Mouse (Mus musculus) brown adipose tissue, adult 24 weeks (tissue): Measurements from ENCODE around the gene Capsl. TPM values are rescaled to one million over a fixed set of nuclear protein-coding genes. Genes with fewer than 3 reads are reported as not detected.

ENCODE experiments used
- H3K27ac ChIP-seq: fragments of 200-500 bp; replicated peaks from 2 replicates; pipeline ENCODE4 v1.5.1; 2012; ENCODE audit warnings: low read depth, mild to moderate bottlenecking, low read length
- H3K4me1 ChIP-seq: fragments of 200-500 bp; 2 replicates; pipeline ENCODE4 v1.6.1; 2012; ENCODE audit warnings: low read length, mixed read lengths; ENCODE audit not compliant: control insufficient read depth, insufficient read depth, insufficient read length
- H3K4me3 ChIP-seq: fragments of 200-500 bp; 2 replicates; pipeline ENCODE4 v1.5.1; 2012; ENCODE audit warnings: low read depth, mild to moderate bottlenecking, low read length, moderate library complexity; ENCODE audit not compliant: insufficient read depth
- polyA plus RNA-seq: library from polyadenylated mRNA; stranded (reverse); fragments of >200 nt; gene quantifications from 2 replicates; pipeline ENCODE4 v1.2.4, GENCODE M21; 2012; ENCODE audit not compliant: missing spikeins, insufficient read depth, insufficient read length

Capsl gene
- polyA plus RNA-seq, 1 experiment: not detected

DNA sequence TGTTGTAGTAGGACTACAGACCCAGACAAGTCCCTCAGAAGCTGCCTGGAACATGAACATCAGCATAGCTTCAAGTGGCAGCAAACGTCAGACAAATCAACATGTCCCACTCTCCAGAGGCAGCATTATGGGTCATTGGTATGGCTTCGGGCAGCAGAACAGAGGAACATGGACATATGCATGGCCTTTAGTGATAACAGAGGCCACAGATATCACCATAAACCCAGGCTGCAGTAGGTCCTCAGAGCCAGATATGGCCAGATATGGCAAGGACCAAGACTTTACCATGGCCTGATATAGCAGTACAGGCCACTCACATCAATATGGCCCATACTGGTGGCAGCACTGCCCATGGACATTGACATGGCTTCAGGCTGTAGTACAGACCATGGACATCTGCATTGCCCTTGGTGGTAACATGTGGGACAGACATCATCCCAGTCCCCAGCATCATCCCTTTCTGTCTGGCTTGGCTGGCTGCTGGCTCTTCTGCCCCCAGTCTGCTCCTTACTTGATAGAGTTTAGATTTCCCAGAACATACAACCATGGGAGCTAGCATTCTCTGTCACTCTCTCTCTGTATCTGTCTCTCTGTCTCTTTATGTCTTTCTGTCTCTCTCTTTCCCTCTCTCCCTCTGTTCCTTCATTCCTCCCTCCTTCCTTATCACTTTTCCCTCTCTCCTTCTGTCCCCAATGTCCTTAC, 53.7 kb downstream of the Capsl start:
- Histone ChIP-seq H3K27ac (no peak overlapping the region), H3K4me3 (no peak overlapping the region), H3K4me1 (no peaks in the 10 kb centered on the region)

DNA sequence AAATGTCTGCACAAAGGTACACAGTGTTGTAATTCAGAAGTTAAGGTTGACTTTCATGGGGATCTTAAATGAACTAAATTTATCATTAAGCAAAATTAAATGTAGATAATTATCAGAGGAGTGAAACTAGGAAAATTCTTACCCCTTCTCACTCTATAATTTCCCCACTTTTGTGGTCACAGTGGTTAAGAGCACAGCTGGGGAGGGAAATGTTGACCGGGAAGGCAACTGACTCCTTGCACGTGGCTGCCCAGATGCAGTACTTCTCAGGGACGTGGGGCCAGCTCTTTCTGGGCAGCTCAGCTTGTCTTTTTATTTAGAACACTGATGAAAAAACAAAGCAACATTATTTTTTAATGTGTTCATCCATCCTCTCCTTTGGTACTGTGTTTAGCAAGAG, 56.2 kb downstream of the Capsl start:
- no peaks in the 10 kb centered on the region for H3K4me1 ChIP-seq
- H3K27ac ChIP-seq: no peak overlapping the region
- H3K4me3 ChIP-seq: no peak overlapping the region

Other genes with a start within 250 kb of the Capsl start
- gene Ugt3a1, start 159.1 kb upstream of the Capsl start, polyA plus RNA-seq: not detected in 2 replicates
- 0.67 TPM in 1 of 2 replicates, not detected in the other for gene Ugt3a2, start 100.5 kb upstream of the Capsl start, polyA plus RNA-seq
- gene Il7r, start 94.1 kb downstream of the Capsl start, polyA plus RNA-seq: not detected in 2 replicates